Mouse (Mus musculus) embryonic facial prominence, embryonic 15.5 days (tissue): Measurements from ENCODE around the gene Pcgf2. TPM values are rescaled to one million over a fixed set of nuclear protein-coding genes. Genes with fewer than 3 reads are reported as not detected.

Experiments used
- ATAC-seq: fragments of 200-750 bp; cut with Nextera tagmentation; 2 replicates; pipeline ENCODE4 v1.8.0; 2017; ENCODE audit warnings: low read depth, moderate TSS enrichment; ENCODE audit not compliant: insufficient number of reproducible peaks, low FRiP score, low TSS enrichment
- H3K27ac ChIP-seq: fragments of 300-500 bp; sonication (generic); replicated peaks from 2 replicates; pipeline ENCODE4 v1.5.1; 2015; ENCODE audit warnings: mild to moderate bottlenecking, inconsistent platforms
- H3K27me3 ChIP-seq: fragments of 300-500 bp; sonication (generic); 2 replicates; pipeline ENCODE4 v1.6.1; 2015; ENCODE audit warnings: inconsistent platforms
- H3K36me3 ChIP-seq: fragments of 300-500 bp; sonication (generic); 2 replicates; pipeline ENCODE4 v1.6.1; 2015; ENCODE audit warnings: mild to moderate bottlenecking, inconsistent platforms
- H3K4me1 ChIP-seq: fragments of 300-500 bp; sonication (generic); 2 replicates; pipeline ENCODE4 v1.6.1; 2015; ENCODE audit warnings: inconsistent platforms
- H3K4me2 ChIP-seq: fragments of 300-500 bp; sonication (generic); replicated peaks from 2 replicates; pipeline ENCODE4 v1.6.1; 2015; ENCODE audit warnings: mild to moderate bottlenecking, inconsistent platforms
- H3K4me3 ChIP-seq: fragments of 300-500 bp; sonication (generic); replicated peaks from 2 replicates; pipeline ENCODE4 v1.5.1; 2015; ENCODE audit warnings: mild to moderate bottlenecking, inconsistent platforms
- H3K9ac ChIP-seq: fragments of 300-500 bp; sonication (generic); 2 replicates; pipeline ENCODE4 v1.6.1; 2015; ENCODE audit warnings: inconsistent platforms
- H3K9me3 ChIP-seq: fragments of 300-500 bp; sonication (generic); replicated peaks from 2 replicates; pipeline ENCODE4 v1.6.1; 2016; ENCODE audit warnings: inconsistent platforms
- WGBS: fragments of 180-500 bp; shearing (Covaris S2); methylation state at CpG from one replicate; pipeline ENCODE4 v1.1.7; 2015; 5-methylcytosine and 5-hydroxymethylcytosine counted together
- polyA plus RNA-seq: library from polyadenylated mRNA; unstranded; fragments of >200 nt; fragmentation: Nextera tagmentation; extraction: Ambion mirVana; gene quantifications from 2 replicates; pipeline ENCODE4 v1.2.1, GENCODE M21; 2015

Pcgf2 gene
- 12.0 and 12.6 TPM in 2 replicates for polyA plus RNA-seq

DNA sequence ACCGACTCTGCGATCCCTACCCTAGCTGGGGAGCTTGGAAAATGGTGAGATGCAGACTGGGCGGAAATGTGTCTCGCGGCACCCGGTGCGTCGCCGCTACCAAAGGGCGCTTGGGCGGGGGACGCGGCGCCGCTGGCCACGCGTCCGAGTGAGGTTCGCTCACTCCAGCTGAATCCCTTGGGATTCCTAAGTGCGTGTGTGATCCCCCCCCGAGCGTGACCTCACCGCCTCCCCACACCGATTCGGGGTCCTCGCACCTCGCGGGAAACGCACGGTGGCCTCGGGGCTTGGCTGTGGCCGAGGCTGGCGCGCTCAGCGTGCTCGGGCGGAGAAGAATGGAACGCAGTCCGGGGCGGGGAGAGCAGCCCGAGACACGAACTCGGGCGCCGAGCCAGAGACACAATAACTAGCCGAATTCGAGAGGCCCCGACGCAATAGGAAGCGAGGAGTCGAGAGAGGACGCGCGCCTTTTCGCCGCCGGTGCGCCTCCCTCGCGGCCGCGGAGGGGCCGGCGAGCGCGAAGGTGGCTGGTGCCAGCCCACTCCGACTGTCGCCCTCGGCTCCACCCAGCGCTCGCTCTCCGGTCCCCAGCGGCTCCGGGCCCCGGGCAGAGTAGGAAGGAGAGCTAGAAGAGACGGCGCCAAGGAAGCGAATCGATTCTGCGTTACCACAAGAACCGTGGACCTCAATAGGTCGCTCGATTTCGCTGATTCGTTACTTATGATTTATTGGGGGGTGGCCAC, at the start of gene Pcgf2:
TSS of gene Pcgf2 (minus strand) at position 495 of the 743 bp plus-strand sequence.
- Histone ChIP-seq H3K4me1 (peaks cover 62% of the 10 kb centered on the region), H3K4me2 (peak within 1 kb of the TSS; percentile 89), H3K9me3 (no peaks in the 10 kb centered on the region), H3K4me3 (peak within 1 kb of the TSS; percentile 89), H3K27ac (peak within 1 kb of the TSS; percentile 99), H3K9ac (peak within 1 kb of the TSS; percentile 91), H3K27me3 (no peaks in the 10 kb centered on the region), H3K36me3 (no peaks in the 10 kb centered on the region)
- ATAC-seq, result peak; percentile 7; the same call in 1 of the 2 replicates
- WGBS, result under 1% methylated on average over 85 of the region's 85 CpGs

- 90% methylated on average over 5 of the region's 5 CpGs for WGBS
- Histone ChIP-seq H3K4me2 (no peak overlapping the region), H3K27me3 (no peaks in the 10 kb centered on the region), H3K27ac (no peak overlapping the region), H3K9ac (no peak overlapping the region), H3K36me3 (peaks cover 72% of the 10 kb centered on the region), H3K9me3 (no peaks in the 10 kb centered on the region), H3K4me3 (no peak overlapping the region), H3K4me1 (peaks cover 8% of the 10 kb centered on the region)
- ATAC-seq, result no peak
Observed at GRCm38 (mm10) chr11:97748496-97748895, 48.2 kb upstream of the Pcgf2 start.

DNA sequence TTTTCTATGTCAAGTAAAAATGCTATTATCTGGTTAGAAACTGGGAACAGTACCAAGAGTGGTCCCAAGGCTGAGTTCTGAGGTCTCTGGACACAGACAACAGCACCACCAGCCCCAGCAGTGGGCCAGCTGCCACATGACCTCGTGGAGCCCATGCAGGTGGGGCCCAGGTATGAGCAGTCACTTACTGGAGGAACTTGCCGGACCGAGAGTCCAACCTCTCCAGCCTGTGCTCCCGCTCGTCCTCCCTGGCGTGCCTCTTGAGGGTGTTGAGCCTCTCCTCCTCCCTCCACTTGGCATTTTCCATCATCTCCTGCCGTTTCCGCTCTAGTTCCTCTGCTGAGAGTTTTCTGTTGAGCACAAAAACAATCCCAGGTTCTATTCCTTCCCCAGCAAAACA, 47.5 kb upstream of the Pcgf2 start:
- Histone ChIP-seq H3K27ac (no peak overlapping the region), H3K4me2 (no peak overlapping the region), H3K4me3 (no peak overlapping the region), H3K9me3 (no peaks in the 10 kb centered on the region), H3K4me1 (peaks cover 15% of the 10 kb centered on the region), H3K27me3 (no peaks in the 10 kb centered on the region), H3K9ac (no peak overlapping the region), H3K36me3 (peaks cover 65% of the 10 kb centered on the region)
- ATAC-seq, result no peak
- 84% methylated on average over 8 of the region's 8 CpGs for WGBS

DNA sequence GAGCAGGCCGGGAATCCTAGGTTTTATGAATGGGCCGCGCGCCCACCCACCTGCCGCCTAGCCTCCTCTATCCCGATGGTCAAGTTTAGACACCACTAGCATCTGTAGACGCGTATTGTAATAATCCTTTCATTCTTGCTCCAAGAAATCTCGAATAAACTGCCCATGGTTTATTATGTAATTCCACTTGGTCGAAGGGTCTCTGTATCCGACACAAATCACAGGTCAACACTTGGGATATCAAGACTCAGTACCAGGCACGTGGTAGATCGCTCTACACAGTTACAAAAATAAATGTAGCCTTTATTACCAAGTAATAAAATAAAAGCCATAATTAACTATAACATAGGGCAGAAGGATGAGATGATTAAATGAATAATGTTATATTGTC, 45.0 kb upstream of the Pcgf2 start:
- no peak overlapping the region for H3K9ac ChIP-seq
- H3K27ac ChIP-seq, result no peak overlapping the region

DNA sequence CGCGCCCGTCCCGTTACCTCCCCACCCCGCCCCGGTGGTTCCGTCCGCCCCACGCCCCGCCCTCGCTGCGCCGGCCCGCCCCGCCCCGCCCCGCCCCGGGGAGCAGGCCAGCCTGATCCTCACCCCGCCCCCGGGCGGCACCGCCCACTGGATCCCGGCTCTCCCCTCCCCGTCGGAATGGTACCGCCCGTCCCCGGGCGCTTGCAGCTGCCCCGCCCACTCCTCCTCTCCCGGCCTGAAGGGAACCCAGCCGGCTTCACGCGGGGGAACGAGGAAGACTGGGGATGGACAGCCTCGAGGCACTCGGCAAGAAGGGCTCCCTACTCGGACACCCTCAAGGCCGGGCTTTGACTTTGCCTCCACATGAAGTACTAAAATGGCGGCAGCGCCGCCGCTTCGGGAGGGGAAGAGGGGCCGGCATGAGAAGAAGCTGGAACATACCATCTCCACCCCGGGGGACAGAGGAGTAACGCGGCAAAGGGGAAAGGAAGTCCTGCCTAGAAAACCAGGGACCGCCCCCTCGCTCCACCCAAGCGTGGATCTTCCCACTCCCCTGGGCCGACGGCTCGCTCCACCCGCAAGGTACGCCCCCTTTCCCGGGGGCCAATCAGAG, 44.5 kb upstream of the Pcgf2 start:
- WGBS, result under 1% methylated on average over 44 of the region's 57 CpGs
- H3K9me3 ChIP-seq, result no peaks in the 10 kb centered on the region
- peak overlapping the region; percentile 61 for H3K4me2 ChIP-seq
- H3K36me3 ChIP-seq, result peaks cover 38% of the 10 kb centered on the region
- peaks cover 32% of the 10 kb centered on the region for H3K4me1 ChIP-seq
- ATAC-seq, result peak; percentile 96
- peak overlapping the region; percentile 74 for H3K9ac ChIP-seq
- peak overlapping the region; percentile 97 for H3K27ac ChIP-seq
- no peaks in the 10 kb centered on the region for H3K27me3 ChIP-seq
- H3K4me3 ChIP-seq, result peak overlapping the region; percentile 73

More for the DNA sequence above, 45.0 kb upstream of the Pcgf2 start:
- H3K4me2 ChIP-seq, result peak overlapping the region; percentile 51
- WGBS, result 10% methylated on average over 13 of the region's 13 CpGs
- peaks cover 27% of the 10 kb centered on the region for H3K4me1 ChIP-seq
- no peak for ATAC-seq
- H3K36me3 ChIP-seq, result peaks cover 43% of the 10 kb centered on the region
- H3K9me3 ChIP-seq, result no peaks in the 10 kb centered on the region
- no peaks in the 10 kb centered on the region for H3K27me3 ChIP-seq
- H3K4me3 ChIP-seq, result peak overlapping the region; percentile 73

- peaks cover 34% of the 10 kb centered on the region for H3K4me1 ChIP-seq
- H3K36me3 ChIP-seq, result peaks cover 32% of the 10 kb centered on the region
- ATAC-seq, result peak; percentile 31
- H3K27ac ChIP-seq, result peak within 1 kb of the TSS; percentile 97
- H3K27me3 ChIP-seq, result no peaks in the 10 kb centered on the region
- WGBS, result under 1% methylated on average over 57 of the region's 63 CpGs
- peak within 1 kb of the TSS; percentile 81 for H3K9ac ChIP-seq
- peak within 1 kb of the TSS; percentile 61 for H3K4me2 ChIP-seq
- H3K9me3 ChIP-seq, result no peaks in the 10 kb centered on the region
- peak within 1 kb of the TSS; percentile 73 for H3K4me3 ChIP-seq
Observed at GRCm38 (mm10) chr11:97744063-97744717, 43.9 kb upstream of the Pcgf2 start, which contains the start of gene Pip4k2b. Pip4k2b (minus strand) TSS chr11:97744704.

GRCm38 (mm10) chr11:97743423-97743822, 43.1 kb upstream of the Pcgf2 start:
- H3K4me1 ChIP-seq, result peaks cover 34% of the 10 kb centered on the region
- peak overlapping the region; percentile 84; the same call in 1 of the 2 replicates for H3K27ac ChIP-seq
- no peaks in the 10 kb centered on the region for H3K9me3 ChIP-seq
- peak overlapping the region; percentile 73 for H3K4me3 ChIP-seq
- H3K4me2 ChIP-seq, result peak overlapping the region; percentile 61
- 25% methylated on average over 9 of the region's 9 CpGs for WGBS
- peak overlapping the region; percentile 81 for H3K9ac ChIP-seq
- ATAC-seq, result no peak
- H3K36me3 ChIP-seq, result peaks cover 26% of the 10 kb centered on the region
- no peaks in the 10 kb centered on the region for H3K27me3 ChIP-seq

GRCm38 (mm10) chr11:97742591-97742990, 42.3 kb upstream of the Pcgf2 start:
- Histone ChIP-seq H3K9ac (no peak overlapping the region), H3K36me3 (peaks cover 18% of the 10 kb centered on the region), H3K4me1 (peaks cover 42% of the 10 kb centered on the region), H3K4me3 (peak overlapping the region; percentile 73), H3K27ac (no peak overlapping the region), H3K9me3 (no peaks in the 10 kb centered on the region), H3K4me2 (peak overlapping the region; percentile 61), H3K27me3 (no peaks in the 10 kb centered on the region)
- no peak for ATAC-seq
- WGBS, result 68% methylated on average over 9 of the region's 9 CpGs

DNA sequence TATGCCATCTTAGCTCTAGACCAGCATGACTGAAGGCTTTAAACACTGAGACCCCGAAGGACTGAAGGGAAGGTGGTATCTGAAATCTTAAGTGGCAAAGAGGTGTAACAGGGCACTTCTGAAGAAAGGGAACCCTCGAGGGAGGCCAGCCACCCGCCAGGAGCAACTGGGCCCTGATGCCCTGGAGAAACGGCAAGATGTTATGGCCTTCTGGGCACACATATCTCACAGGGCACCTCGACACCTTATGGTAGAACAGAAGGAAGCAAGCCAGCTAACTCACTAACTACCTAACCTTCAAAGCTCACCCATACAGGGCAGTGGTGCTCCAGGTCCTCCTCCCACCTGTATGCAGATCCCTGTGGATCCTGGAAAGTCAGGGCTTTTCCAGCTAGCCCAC, 41.9 kb upstream of the Pcgf2 start:
- Histone ChIP-seq H3K27me3 (no peaks in the 10 kb centered on the region), H3K9me3 (no peaks in the 10 kb centered on the region), H3K36me3 (peaks cover 13% of the 10 kb centered on the region), H3K27ac (no peak overlapping the region), H3K4me1 (peaks cover 45% of the 10 kb centered on the region), H3K4me3 (no peak overlapping the region), H3K9ac (no peak overlapping the region), H3K4me2 (no peak overlapping the region; the same call in 1 of the 2 replicates)
- 90% methylated on average over 5 of the region's 5 CpGs for WGBS
- no peak for ATAC-seq

- Histone ChIP-seq H3K27me3 (no peaks in the 10 kb centered on the region), H3K4me3 (no peak overlapping the region; the same call in 1 of the 2 replicates), H3K4me1 (peaks cover 42% of the 10 kb centered on the region), H3K36me3 (0 out of 2 replicates have a peak, but pooled peaks cover 2% of the 10 kb centered on the region), H3K9ac (no peak overlapping the region), H3K9me3 (no peaks in the 10 kb centered on the region), H3K4me2 (no peak overlapping the region), H3K27ac (peak overlapping the region; percentile 60)
- WGBS, result 35% methylated on average over 7 of the region's 7 CpGs
- no peak for ATAC-seq
Observed at GRCm38 (mm10) chr11:97740190-97740589, 39.9 kb upstream of the Pcgf2 start.

DNA sequence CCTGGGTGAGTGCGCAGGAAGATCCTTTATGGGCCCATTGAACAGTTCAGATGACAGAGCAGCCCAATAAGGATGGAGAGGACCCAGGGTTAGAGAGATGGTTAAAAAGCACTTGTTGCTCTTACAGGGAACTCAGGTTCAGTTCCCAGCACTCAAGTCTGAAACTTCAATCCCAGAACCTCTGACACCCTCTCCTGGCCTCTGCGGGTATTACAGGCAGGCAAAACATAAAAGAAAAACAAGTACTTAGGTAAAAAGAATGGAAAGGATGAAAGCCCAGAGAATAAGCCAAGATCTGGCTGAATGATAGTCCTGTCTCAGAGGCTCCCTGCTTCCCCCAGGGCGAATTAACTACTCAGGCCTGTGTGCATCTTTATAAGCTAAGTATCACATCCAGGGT, 38.9 kb upstream of the Pcgf2 start:
- Histone ChIP-seq H3K4me3 (no peak overlapping the region), H3K4me1 (peaks cover 43% of the 10 kb centered on the region), H3K27ac (no peak overlapping the region), H3K9ac (no peak overlapping the region), H3K27me3 (no peaks in the 10 kb centered on the region), H3K36me3 (0 out of 2 replicates have a peak, but pooled peaks cover 2% of the 10 kb centered on the region), H3K4me2 (no peak overlapping the region), H3K9me3 (no peaks in the 10 kb centered on the region)
- no peak for ATAC-seq
- WGBS, result 93% methylated on average over 3 of the region's 3 CpGs
